ENCODE assay signal across 9 mouse cellular contexts in genomic region chr2:91986071-91986470, GRCm38 (mm10). TPM values are rescaled to one million over a fixed set of nuclear protein-coding genes. Genes with fewer than 3 reads are reported as not detected.
A peak's percentile ranks its signal among the peaks of the same experiment; 100 is the strongest.
DNase-seq lines count a peak whose midpoint lies in the region; ATAC-seq and TF ChIP-seq lines count a peak whose summit lies in the region.
"Had no signal": no experiment of that assay in that cellular context is flagged by ENCODE, and none has a peak within 500 bp of the region (broad histone marks: within the 10 kb centered on the region; RNA-seq: fewer than 3 reads in every experiment).

No protein-coding gene starts in this region.

- no peaks in the 10 kb centered on the region for H3K36me3 ChIP-seq in spleen, adult 2 months (ENCODE audit: control insufficient read depth, insufficient read depth, low read length)
- H3K36me3 ChIP-seq in intestine, postnatal 0 days (ENCODE audit: control insufficient read depth, insufficient read depth), result peaks cover under 1% of the 10 kb centered on the region; the same call in 1 of the 2 replicates
- H3K36me3 ChIP-seq in midbrain, postnatal 0 days (ENCODE audit: insufficient read depth, low read length), result no peaks in the 10 kb centered on the region

- H3K4me2 ChIP-seq in intestine, postnatal 0 days (replicated peaks; ENCODE audit: low read depth), result no peak overlapping the region
- no peak overlapping the region for H3K4me2 ChIP-seq in midbrain, postnatal 0 days (ENCODE audit: low read depth, low read length, poor library complexity, severe bottlenecking)

- H3K9ac ChIP-seq in intestine, postnatal 0 days (ENCODE audit: low read depth, low read length), result no peak overlapping the region
- no peak overlapping the region for H3K9ac ChIP-seq in midbrain, postnatal 0 days (replicated peaks; ENCODE audit: low read length, poor library complexity, severe bottlenecking)

- H3K4me3 ChIP-seq in spleen, adult 2 months (ENCODE audit: extremely low read depth, insufficient read depth, insufficient read length), result no peak overlapping the region
- H3K4me3 ChIP-seq in intestine, postnatal 0 days (ENCODE audit: low read depth, low read length), result no peak overlapping the region
- H3K4me3 ChIP-seq in midbrain, postnatal 0 days (ENCODE audit: low read depth, low read length), result no peak overlapping the region
- H3K4me3 ChIP-seq: erythroblast, embryonic 14.5 days had no signal

- H3K27me3 ChIP-seq in spleen, adult 2 months (ENCODE audit: control insufficient read depth, insufficient read depth, low read length), result no peaks in the 10 kb centered on the region
- H3K27me3 ChIP-seq in intestine, postnatal 0 days (replicated peaks; ENCODE audit: control insufficient read depth, insufficient read depth, low read length), result no peaks in the 10 kb centered on the region
- H3K27me3 ChIP-seq in midbrain, postnatal 0 days (ENCODE audit: insufficient read depth, low read length), result 0 out of 2 replicates have a peak, but pooled peaks cover 5% of the 10 kb centered on the region

- 0 out of 2 replicates have a peak overlapping the region, but pooled peaks have one; percentile 27 for H3K27ac ChIP-seq in spleen, adult 2 months (ENCODE audit: insufficient read depth, low read length)
- no peak overlapping the region for H3K27ac ChIP-seq in intestine, postnatal 0 days (ENCODE audit: low read depth, low read length)
- H3K27ac ChIP-seq in midbrain, postnatal 0 days (ENCODE audit: low read depth, low read length), result no peak overlapping the region

- TF ChIP-seq POLR2A in spleen, adult 2 months (IDR thresholded peaks at IDR 0.05; ENCODE audit: low read depth, low read length), result no peak

- under 1% methylated on average over 5 of the region's 5 CpGs for WGBS in spleen, adult 2 months
- WGBS in intestine, postnatal 0 days, result 11% methylated on average over 5 of the region's 5 CpGs
- WGBS in midbrain, postnatal 0 days, result 13% methylated on average over 5 of the region's 5 CpGs

- peak; percentile 65 to 70 for DNase-seq in cerebellum, postnatal 14 days
- no peak for DNase-seq in cerebellum, adult 11 months
- DNase-seq in spleen, adult 2 months (ENCODE audit: low read depth in 1 of 2, low spot score in 2 of 2), result peak in 1 of 2 experiments; percentile 55
- no peak for DNase-seq in spleen, adult 18-20 months
- peak; percentile 75 for DNase-seq in midbrain, postnatal 0 days (ENCODE audit: low spot score)
- DNase-seq in layer of hippocampus, adult 8-10 months (ENCODE audit: low spot score in 2 of 2), result no peak

- peak; percentile 32 for ATAC-seq in intestine, postnatal 0 days
- ATAC-seq in midbrain, postnatal 0 days (ENCODE audit: low FRiP score), result no peak
- ATAC-seq in erythroblast, adult 5-6 weeks (replicated peaks; ENCODE audit: low FRiP score, poor library complexity, severe bottlenecking), result no peak

- H3K9me3 ChIP-seq in intestine, postnatal 0 days (ENCODE audit: control insufficient read depth), result no peaks in the 10 kb centered on the region
- H3K9me3 ChIP-seq in midbrain, postnatal 0 days (ENCODE audit: low read length), result no peaks in the 10 kb centered on the region

- H3K4me1 ChIP-seq in spleen, adult 2 months (ENCODE audit: control insufficient read depth, insufficient read depth, insufficient read length), result peaks cover 8% of the 10 kb centered on the region; the same call in 1 of the 2 replicates
- 0 out of 2 replicates have a peak, but pooled peaks cover 8% of the 10 kb centered on the region for H3K4me1 ChIP-seq in intestine, postnatal 0 days (replicated peaks; ENCODE audit: control insufficient read depth, insufficient read depth, low read length)
- no peaks in the 10 kb centered on the region for H3K4me1 ChIP-seq in midbrain, postnatal 0 days (ENCODE audit: insufficient read depth, low read length)

- peak; percentile 51; the same call in 1 of the 2 replicates for TF ChIP-seq CTCF in spleen, adult 2 months (IDR thresholded peaks at IDR 0.05; ENCODE audit: extremely low read depth, insufficient read depth, insufficient read length, insufficient replicate concordance)
- TF ChIP-seq CTCF in intestine, postnatal 0 days (IDR thresholded peaks at IDR 0.05; ENCODE audit: low read depth), result peak; percentile 74
- TF ChIP-seq CTCF in midbrain, postnatal 0 days (IDR thresholded peaks at IDR 0.05), result peak; percentile 51

RNA-seq across cellular contexts. Expression of gene Dgkz, which starts 10.4 kb away (rescaled TPM):
- 279 and 335 TPM in 2 replicates for polyA plus RNA-seq in spleen, adult 2 months (2012; rRNA removed)
- 53.2 and 56.8 TPM in 2 replicates for polyA plus RNA-seq in intestine, postnatal 0 days (2015; fragmentation: Nextera tagmentation; extraction: Ambion mirVana)
- 99.8 and 144 TPM in 2 replicates for total RNA-seq in midbrain, postnatal 0 days (2014; rRNA removed)
- 35.1 and 36.6 TPM in 2 replicates for polyA plus RNA-seq in midbrain, postnatal 0 days (2015; fragmentation: Nextera tagmentation; extraction: Ambion mirVana)
- total RNA-seq in erythroblast, adult 5-6 weeks (2015; ENCODE audit: low replicate concordance), result 35.9 and 75.1 TPM in 2 replicates
- total RNA-seq in erythroblast, adult 5-6 weeks (2017; ENCODE audit: low replicate concordance), result 13.7 and 19.5 TPM in 2 replicates
- 100 to 1,000 TPM; 463 to 479 (median 474) TPM for total RNA-seq in layer of hippocampus, adult 8-10 months (2022)

RNA-seq across cellular contexts. Expression of gene Creb3l1, which starts 38.2 kb away (rescaled TPM):
- polyA plus RNA-seq in spleen, adult 2 months (2012; rRNA removed), result 3.3 and 4.0 TPM in 2 replicates
- polyA plus RNA-seq in intestine, postnatal 0 days (2015; fragmentation: Nextera tagmentation; extraction: Ambion mirVana), result 6.8 and 8.4 TPM in 2 replicates
- 3.2 TPM in 2 replicates for total RNA-seq in midbrain, postnatal 0 days (2014; rRNA removed)
- polyA plus RNA-seq in midbrain, postnatal 0 days (2015; fragmentation: Nextera tagmentation; extraction: Ambion mirVana), result 2.7 and 3.8 TPM in 2 replicates
- 0.38 and 1.7 TPM in 2 replicates for total RNA-seq in erythroblast, adult 5-6 weeks (2015; ENCODE audit: low replicate concordance)
- total RNA-seq in erythroblast, adult 5-6 weeks (2017; ENCODE audit: low replicate concordance), result 0.68 TPM in 1 of 2 replicates, not detected in the other
- 1 to 10 TPM; 2.5 to 2.8 (median 2.7) TPM for total RNA-seq in layer of hippocampus, adult 8-10 months (2022)

RNA-seq across cellular contexts. Expression of gene Gm9821, which starts 40.6 kb away (rescaled TPM):
- not detected in 2 replicates for polyA plus RNA-seq in spleen, adult 2 months (2012; rRNA removed)
- 0.21 and 0.30 TPM in 2 replicates for polyA plus RNA-seq in intestine, postnatal 0 days (2015; fragmentation: Nextera tagmentation; extraction: Ambion mirVana)
- 0.11 TPM in 1 of 2 replicates, not detected in the other for total RNA-seq in midbrain, postnatal 0 days (2014; rRNA removed)
- polyA plus RNA-seq in midbrain, postnatal 0 days (2015; fragmentation: Nextera tagmentation; extraction: Ambion mirVana), result 0.14 TPM in 1 of 2 replicates, not detected in the other
- not detected in 2 replicates for total RNA-seq in erythroblast, adult 5-6 weeks (2015; ENCODE audit: low replicate concordance)
- total RNA-seq in erythroblast, adult 5-6 weeks (2017; ENCODE audit: low replicate concordance), result 0.28 TPM in 1 of 2 replicates, not detected in the other
- not detected for total RNA-seq in layer of hippocampus, adult 8-10 months (2022)
- polyA plus RNA-seq: erythroblast, embryonic 14.5 days had no signal

RNA-seq across cellular contexts. Expression of gene Mdk, which starts 54.0 kb away (rescaled TPM):
- polyA plus RNA-seq in spleen, adult 2 months (2012; rRNA removed), result 2.7 and 3.1 TPM in 2 replicates
- 119 and 128 TPM in 2 replicates for polyA plus RNA-seq in intestine, postnatal 0 days (2015; fragmentation: Nextera tagmentation; extraction: Ambion mirVana)
- total RNA-seq in midbrain, postnatal 0 days (2014; rRNA removed), result 39.0 and 40.8 TPM in 2 replicates
- polyA plus RNA-seq in midbrain, postnatal 0 days (2015; fragmentation: Nextera tagmentation; extraction: Ambion mirVana), result 71.0 and 71.4 TPM in 2 replicates
- total RNA-seq in erythroblast, adult 5-6 weeks (2015; ENCODE audit: low replicate concordance), result 1.9 TPM in 1 of 2 replicates, not detected in the other
- total RNA-seq in erythroblast, adult 5-6 weeks (2017; ENCODE audit: low replicate concordance), result 0.77 TPM in 1 of 2 replicates, not detected in the other
- total RNA-seq in layer of hippocampus, adult 8-10 months (2022), result 10 to 100 TPM; 21.4 to 27.8 (median 24.1) TPM

RNA-seq across cellular contexts. Expression of gene Chrm4, which starts 59.0 kb away (rescaled TPM):
- 0.39 and 0.45 TPM in 2 replicates for polyA plus RNA-seq in spleen, adult 2 months (2012; rRNA removed)
- 0.24 and 0.26 TPM in 2 replicates for polyA plus RNA-seq in intestine, postnatal 0 days (2015; fragmentation: Nextera tagmentation; extraction: Ambion mirVana)
- total RNA-seq in midbrain, postnatal 0 days (2014; rRNA removed), result 1.8 and 4.0 TPM in 2 replicates
- 0.25 and 0.34 TPM in 2 replicates for polyA plus RNA-seq in midbrain, postnatal 0 days (2015; fragmentation: Nextera tagmentation; extraction: Ambion mirVana)
- total RNA-seq in erythroblast, adult 5-6 weeks (2015; ENCODE audit: low replicate concordance), result not detected in 2 replicates
- total RNA-seq in erythroblast, adult 5-6 weeks (2017; ENCODE audit: low replicate concordance), result not detected in 2 replicates
- 10 to 100 TPM; 27.0 to 29.9 (median 29.1) TPM for total RNA-seq in layer of hippocampus, adult 8-10 months (2022)

Comparison
In these comparisons a context has a peak if more than half of its experiments do, and no peak if none do; other contexts are left out.
1. DNase-seq: peak in cerebellum, postnatal 14 days (2 of 2) and midbrain, postnatal 0 days (single experiment); none in cerebellum, adult 11 months (single experiment), spleen, adult 18-20 months (0 of 2) and layer of hippocampus, adult 8-10 months (0 of 2).
2. Peak in every context shown above with its lines, with median percentiles within 50 percentile points of each other: CTCF ChIP-seq.